Mouse (Mus musculus) myocyte (in vitro differentiated cells): Measurements from ENCODE around the gene Sergef.

Source experiments
- CEBPB ChIP-seq: IDR thresholded peaks from 2 replicates; pipeline ENCODE4 v1.6.1; 2011; ENCODE audit warnings: mild to moderate bottlenecking, moderate library complexity; ENCODE audit not compliant: poor library complexity, insufficient read depth, severe bottlenecking
- E2F4 ChIP-seq: IDR thresholded peaks from one replicate; pipeline ENCODE4 v1.6.1; 2011; ENCODE audit warnings: mild to moderate bottlenecking, control low read depth, moderate library complexity; ENCODE audit not compliant: insufficient read depth
- MAX ChIP-seq: IDR thresholded peaks from one replicate; pipeline ENCODE4 v1.6.1; 2011; ENCODE audit warnings: low read depth, mild to moderate bottlenecking, control low read depth
- MYOG ChIP-seq, 3 experiments: IDR thresholded peaks; one replicate each; pipeline ENCODE4 v1.6.1; 2011; ENCODE audit warnings: control low read depth in 2 of 3, low read depth in 2 of 3, mild to moderate bottlenecking in 2 of 3; ENCODE audit not compliant: insufficient read length in 2 of 3, control insufficient read depth in 1 of 3, insufficient read depth in 1 of 3
- POLR2A ChIP-seq: IDR thresholded peaks from one replicate; pipeline ENCODE4 v1.6.1; 2011; ENCODE audit warnings: low read depth, mild to moderate bottlenecking, control low read depth, moderate library complexity; ENCODE audit not compliant: insufficient read length
- REST ChIP-seq: IDR thresholded peaks from one replicate; pipeline ENCODE4 v1.6.1; 2011; ENCODE audit warnings: mild to moderate bottlenecking, control low read depth, moderate library complexity; ENCODE audit not compliant: insufficient read depth, insufficient read length
- TCF12 ChIP-seq: IDR thresholded peaks from one replicate; pipeline ENCODE4 v1.6.1; 2011; ENCODE audit warnings: mild to moderate bottlenecking, control low read depth; ENCODE audit not compliant: poor library complexity, insufficient read depth, severe bottlenecking
- TCF3 ChIP-seq: IDR thresholded peaks from one replicate; pipeline ENCODE4 v1.6.1; 2011; ENCODE audit warnings: low read depth, control low read depth; ENCODE audit not compliant: insufficient read length
- USF1 ChIP-seq: IDR thresholded peaks from one replicate; pipeline ENCODE4 v1.6.1; 2011; ENCODE audit warnings: low read depth, mild to moderate bottlenecking, control low read depth, moderate library complexity

DNA sequence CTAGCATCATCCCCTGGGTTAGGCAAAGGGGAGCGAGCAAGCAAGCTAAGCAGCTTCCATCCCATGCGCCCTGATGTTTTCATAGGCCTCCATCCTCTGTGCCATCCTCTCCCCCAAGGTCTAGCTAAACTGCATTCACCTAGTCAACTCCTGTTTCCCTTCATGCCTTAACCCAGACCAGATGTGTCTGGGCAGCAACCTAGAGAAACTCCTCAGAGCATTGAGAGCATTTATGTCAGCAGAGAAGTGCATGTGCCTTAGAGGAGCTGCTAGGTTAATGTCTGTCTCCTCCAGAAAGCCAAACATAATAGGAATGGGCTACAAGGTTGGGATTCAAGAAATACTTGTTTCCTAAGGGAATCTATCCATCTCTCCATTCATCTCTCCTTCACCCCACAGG lies 42.6 kb downstream of the Sergef start:
- TF ChIP-seq MAX (no peak), REST (no peak), POLR2A (no peak), TCF12 (no peak), MYOG (IDR thresholded peaks at IDR 0.05; ENCODE audit: control insufficient read depth in 1 of 3, insufficient read depth in 1 of 3, insufficient read length in 2 of 3, low read depth in 2 of 3) (no peak), TCF3 (no peak), USF1 (no peak), CEBPB (no peak), E2F4 (no peak)
